Mouse (Mus musculus): ENCODE measurements around the gene Atxn1l. TPM values are rescaled to one million over a fixed set of nuclear protein-coding genes. Genes with fewer than 3 reads are reported as not detected.

The Atxn1l gene
- total RNA-seq, 4 experiments from 2014 or later = 18.2 to 28.9 (median 24.9) TPM

Other genes with a start within 250 kb of the Atxn1l start
- gene Pmfbp1, start 243.7 kb downstream of the Atxn1l start, total RNA-seq (2022) = not detected
- 10 to 100 TPM in 2 of 4 experiments, 1 to 10 TPM in 2; 8.8 to 12.2 (median 10.3) TPM for gene Dhx38, start 171.9 kb downstream of the Atxn1l start, total RNA-seq (2022)
- 1 to 10 TPM; 6.3 to 7.6 (median 6.8) TPM for gene Txnl4b, start 171.8 kb downstream of the Atxn1l start, total RNA-seq (2022)
- gene Hp, start 158.6 kb downstream of the Atxn1l start, total RNA-seq (2022) = 10 to 100 TPM in 2 of 4 experiments, 1 to 10 TPM in 2; 1.2 to 33.0 (median 9.6) TPM
- gene Dhodh, start 129.1 kb downstream of the Atxn1l start, total RNA-seq (2022) = 10 to 100 TPM; 12.8 to 14.3 (median 13.8) TPM
- gene Pkd1l3, start 123.2 kb downstream of the Atxn1l start, total RNA-seq (2022) = under 1 TPM in 2 of 4 experiments, not detected in 2; 0.02 to 0.08 TPM
- 10 to 100 TPM; 24.8 to 31.4 (median 29.5) TPM for gene Ist1, start 44.5 kb downstream of the Atxn1l start, total RNA-seq (2022)
- 1 to 10 TPM; 4.8 to 6.3 (median 5.5) TPM for gene Zfp821, start 32.2 kb downstream of the Atxn1l start, total RNA-seq (2022)
- 10 to 100 TPM; 28.2 to 36.4 (median 30.6) TPM for gene Ap1g1, start 40.8 kb upstream of the Atxn1l start, total RNA-seq (2022)
- 1 to 10 TPM; 2.3 to 2.9 (median 2.9) TPM for gene Phlpp2, start 130.8 kb upstream of the Atxn1l start, total RNA-seq (2022)
- not detected for gene Marveld3, start 224.5 kb upstream of the Atxn1l start, total RNA-seq (2022)